Mouse (Mus musculus): Measurements from ENCODE around the gene Rgs13.

- TF ChIP-seq CTCF (IDR thresholded peaks at IDR 0.05; ENCODE audit: low read depth, low read length): no peak
- TF ChIP-seq POLR2A (IDR thresholded peaks at IDR 0.05; ENCODE audit: borderline replicate concordance, low read depth, low read length): no peak
These were observed 3.6 kb downstream of the Rgs13 start for GRCm38 (mm10) chr1:144173568-144174036.

All from bone marrow macrophage, adult 2 months (primary cell).